Comparison of ENCODE assay signal across 9 mouse cellular contexts in the genomic region with DNA sequence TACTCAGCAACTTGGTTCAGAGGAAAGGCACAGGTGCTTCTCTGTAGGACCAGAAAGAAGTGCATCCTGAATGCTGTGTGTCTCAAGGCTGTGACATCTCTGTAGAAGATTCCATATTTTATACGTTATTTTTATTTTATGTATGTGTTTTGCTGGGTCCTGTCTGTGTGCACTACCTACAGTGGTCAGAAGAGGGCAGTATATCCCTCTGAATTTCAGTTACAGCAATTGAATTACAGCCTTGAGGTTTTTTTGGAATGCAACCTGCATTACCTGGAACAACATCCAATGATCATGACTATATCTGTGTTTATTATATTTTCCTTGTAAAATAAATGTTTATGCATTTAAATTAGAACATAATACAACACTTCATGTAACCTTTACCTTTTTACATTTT. TPM values are rescaled to one million over a fixed set of nuclear protein-coding genes. Genes with fewer than 3 reads are reported as not detected.
DNase-seq lines count a peak whose midpoint lies in the region; ATAC-seq and TF ChIP-seq lines count a peak whose summit lies in the region.
"Not testable (repeated sequence)": the region's sequence is repeated elsewhere in the genome, so short reads cannot be mapped to it uniquely, and the experiment has no call there.
"Had no signal": no experiment of that assay in that cellular context is flagged by ENCODE, and none has a peak within 500 bp of the region (broad histone marks: within the 10 kb centered on the region; RNA-seq: fewer than 3 reads in every experiment).

No protein-coding gene starts in this region.

- not testable (repeated sequence) for H3K36me3 ChIP-seq in liver, embryonic 14.5 days (replicated peaks; ENCODE audit: control insufficient read depth, insufficient read depth, low read depth); testis, adult 2 months (ENCODE audit: control insufficient read depth, insufficient read depth, low read length)

- TF ChIP-seq EP300 in liver, embryonic 14.5 days (IDR thresholded peaks at IDR 0.05; ENCODE audit: low read depth), result not testable (repeated sequence)

- not testable (repeated sequence) for H3K27ac ChIP-seq in liver, embryonic 14.5 days; testis, adult 2 months (ENCODE audit: control insufficient read depth, insufficient read depth, low read depth, low read length)

- intact Hi-C loops in heart, postnatal 10 days (cut with DNase I), result loop anchor here (1.0 to 10.0 kb wide), 2 partner anchors 138 to 229 kb away; a partner anchor contains a TSS

- not testable (repeated sequence) for H3K27me3 ChIP-seq in liver, embryonic 14.5 days (ENCODE audit: control insufficient read depth, insufficient read depth, low read length); testis, adult 2 months (ENCODE audit: control insufficient read depth, insufficient read depth, low read length)

- 42% methylated on average over 1 of the region's 1 CpGs for WGBS in liver, embryonic 14.5 days (ENCODE audit: insufficient replicate concordance)

- not testable (repeated sequence) for H3K9me3 ChIP-seq in liver, embryonic 14.5 days (ENCODE audit: control insufficient read depth, low read length)

- DNase-seq in CD8-positive naive resting alpha-beta T cell, adult 2 months (ENCODE audit: low read depth in 2 of 2, low spot score in 2 of 2), result peak; percentile 18 to 43
- peak; percentile 40 for DNase-seq in adrenal gland, postnatal 10 days
- DNase-seq in embryo, embryonic 10.5 days (ENCODE audit: low spot score), result peak; percentile 62
- DNase-seq in heart, postnatal 10 days, result peak; percentile 4 to 59
- peak; percentile 14 to 53 for DNase-seq in kidney, postnatal 36 days
- peak; percentile 5 to 20 (median 19) for DNase-seq in liver, embryonic 14.5 days (ENCODE audit: low read depth in 3 of 3, low spot score in 3 of 3)

- ATAC-seq in liver, embryonic 14.5 days (ENCODE audit: insufficient read depth), result not testable (repeated sequence)
- peak; percentile 62; the same call in 1 of the 2 replicates for ATAC-seq in neutrophil, adult 5-6 weeks (ENCODE audit: extremely low read depth, insufficient number of reproducible peaks, low FRiP score, poor library complexity, severe bottlenecking)

- TF ChIP-seq CTCF in liver, embryonic 14.5 days (IDR thresholded peaks at IDR 0.05; ENCODE audit: low read depth), result peak; percentile 58
- TF ChIP-seq CTCF in testis, adult 2 months (IDR thresholded peaks at IDR 0.05; ENCODE audit: control insufficient read depth, insufficient read depth, insufficient replicate concordance, low read depth, low read length), result peak; percentile 14; the same call in 1 of the 2 replicates

- TF ChIP-seq POLR2A in testis, adult 2 months (IDR thresholded peaks at IDR 0.05; ENCODE audit: control insufficient read depth, low read depth, low read length), result not testable (repeated sequence)

- H3K4me2 ChIP-seq in liver, embryonic 14.5 days (ENCODE audit: low read depth), result not testable (repeated sequence)

- not testable (repeated sequence) for H3K4me1 ChIP-seq in liver, embryonic 14.5 days (replicated peaks; ENCODE audit: control insufficient read depth in 2 of 2, insufficient read depth in 2 of 2, low read length in 1 of 2); testis, adult 2 months (ENCODE audit: control insufficient read depth, insufficient read depth, low read length)

- not testable (repeated sequence) for H3K4me3 ChIP-seq in liver, embryonic 14.5 days (ENCODE audit: insufficient read depth in 1 of 2, low read depth in 2 of 2, low read length in 2 of 2); testis, adult 2 months (ENCODE audit: control insufficient read depth, low read depth, low read length)

- H3K9ac ChIP-seq in liver, embryonic 14.5 days (replicated peaks), result not testable (repeated sequence)

RNA-seq across cellular contexts. Expression of a gene that starts 3.1 kb away (rescaled TPM):
- total RNA-seq in adrenal gland, postnatal 10 days (2021), result 1 to 10 TPM; 1.8 to 2.8 TPM
- total RNA-seq in heart, postnatal 10 days (2021), result 1 to 10 TPM; 1.4 to 2.4 TPM
- 0.49 and 1.1 TPM in 2 replicates for polyA plus RNA-seq in liver, embryonic 14.5 days (2012; rRNA removed)
- polyA plus RNA-seq in liver, embryonic 14.5 days (2014; fragmentation: Nextera tagmentation; extraction: Ambion mirVana), result 3.1 and 3.5 TPM in 2 replicates
- total RNA-seq in neutrophil, adult 5-6 weeks (2017), result 3.3 and 4.4 TPM in 2 replicates
- not detected in 2 replicates for polyA plus RNA-seq in testis, adult 2 months (2012; rRNA removed)
- polyA plus RNA-seq: adrenal gland, adult 2 months had no signal

RNA-seq across cellular contexts. Expression of a gene that starts 56.1 kb away (rescaled TPM):
- total RNA-seq in adrenal gland, postnatal 10 days (2021), result 1 to 10 TPM; 5.3 to 9.3 TPM
- total RNA-seq in heart, postnatal 10 days (2021), result 1 to 10 TPM; 5.8 to 6.6 TPM
- polyA plus RNA-seq in liver, embryonic 14.5 days (2012; rRNA removed), result 2.7 and 3.7 TPM in 2 replicates
- polyA plus RNA-seq in liver, embryonic 14.5 days (2014; fragmentation: Nextera tagmentation; extraction: Ambion mirVana), result 5.3 and 6.0 TPM in 2 replicates
- 8.3 and 9.7 TPM in 2 replicates for total RNA-seq in neutrophil, adult 5-6 weeks (2017)
- polyA plus RNA-seq in testis, adult 2 months (2012; rRNA removed), result 0.64 and 1.2 TPM in 2 replicates
